Mouse (Mus musculus) liver (tissue): ENCODE measurements around the gene Usp10.

Source experiments
- DNase-seq: peaks from one replicate; pipeline ENCODE4 v3.0.0-alpha.2; 2020; ENCODE audit warnings: mixed read lengths

The Usp10 gene

GRCm38 (mm10) chr8:119967435-119967834 lies 57.3 kb downstream of the Usp10 start:
- DNase-seq: no peak

GRCm38 (mm10) chr8:119970169-119970568 lies 60.0 kb downstream of the Usp10 start:
- DNase-seq: no peak

GRCm38 (mm10) chr8:119972558-119972957 lies 62.4 kb downstream of the Usp10 start:
- DNase-seq: peak; percentile 34

- DNase-seq: no peak
These were observed 68.7 kb downstream of the Usp10 start for GRCm38 (mm10) chr8:119978770-119979381.

GRCm38 (mm10) chr8:119981253-119981652 lies 71.1 kb downstream of the Usp10 start:
- no peak for DNase-seq

- peak; percentile 20 for DNase-seq
These were observed 73.9 kb downstream of the Usp10 start for GRCm38 (mm10) chr8:119984085-119984484.

GRCm38 (mm10) chr8:119986174-119986573 lies 76.0 kb downstream of the Usp10 start:
- DNase-seq: no peak

GRCm38 (mm10) chr8:119988087-119988486 lies 77.9 kb downstream of the Usp10 start:
- no peak for DNase-seq

GRCm38 (mm10) chr8:119992249-119992648 lies 82.1 kb downstream of the Usp10 start, which contains the start of gene Crispld2:
Gene Crispld2 (plus strand): TSS chr8:119992438.
- peak; percentile 78 for DNase-seq

GRCm38 (mm10) chr8:119994114-119994513 lies 84.0 kb downstream of the Usp10 start:
- DNase-seq: no peak

- DNase-seq: no peak
These were observed 84.4 kb downstream of the Usp10 start for GRCm38 (mm10) chr8:119994556-119994955.

- no peak for DNase-seq
These were observed 87.1 kb downstream of the Usp10 start for GRCm38 (mm10) chr8:119997266-119997665.

- no peak for DNase-seq
These were observed 90.3 kb downstream of the Usp10 start for GRCm38 (mm10) chr8:120000461-120000860.

GRCm38 (mm10) chr8:120001712-120002111 lies 91.6 kb downstream of the Usp10 start:
- DNase-seq: no peak

GRCm38 (mm10) chr8:120002348-120002747 lies 92.2 kb downstream of the Usp10 start:
- no peak for DNase-seq

GRCm38 (mm10) chr8:120004154-120004702 lies 94.1 kb downstream of the Usp10 start:
- no peak for DNase-seq

- no peak for DNase-seq
These were observed 94.7 kb downstream of the Usp10 start for GRCm38 (mm10) chr8:120004705-120005381.

- DNase-seq: no peak
These were observed 96.5 kb downstream of the Usp10 start for GRCm38 (mm10) chr8:120006645-120007160.
